Mouse (Mus musculus): ENCODE measurements around the gene 4930503B20Rik. TPM values are rescaled to one million over a fixed set of nuclear protein-coding genes. Genes with fewer than 3 reads are reported as not detected.

Gene 4930503B20Rik
- polyA plus RNA-seq, 1 experiment from 2014 or later, result not detected

- no peak overlapping the region for H3K4me3 ChIP-seq (replicated peaks)
- no peaks in the 10 kb centered on the region for H3K27me3 ChIP-seq
- H3K4me2 ChIP-seq, result no peak overlapping the region
- no peaks in the 10 kb centered on the region for H3K36me3 ChIP-seq
- no peaks in the 10 kb centered on the region for H3K9me3 ChIP-seq (replicated peaks)
- H3K4me1 ChIP-seq, result no peaks in the 10 kb centered on the region
- H3K9ac ChIP-seq, result no peak overlapping the region
- WGBS, result 88% methylated on average over 4 of the region's 4 CpGs
- no peak for ATAC-seq (replicated peaks; ENCODE audit: low FRiP score)
- H3K27ac ChIP-seq, result no peak overlapping the region
These were observed 25.1 kb upstream of the 4930503B20Rik start for GRCm38 (mm10) chr3:146676193-146676592.

- Histone ChIP-seq H3K9ac (no peak overlapping the region), H3K36me3 (no peaks in the 10 kb centered on the region), H3K4me2 (no peak overlapping the region), H3K27ac (no peak overlapping the region), H3K9me3 (replicated peaks) (no peaks in the 10 kb centered on the region), H3K4me3 (replicated peaks) (no peak overlapping the region), H3K4me1 (no peaks in the 10 kb centered on the region), H3K27me3 (no peaks in the 10 kb centered on the region)
- WGBS, result 89% methylated on average over 1 of the region's 1 CpGs
- no peak for ATAC-seq (replicated peaks; ENCODE audit: low FRiP score)
These were observed 24.0 kb upstream of the 4930503B20Rik start for GRCm38 (mm10) chr3:146675101-146675500.

GRCm38 (mm10) chr3:146671121-146671520 is 20.0 kb upstream of the 4930503B20Rik start:
- Histone ChIP-seq H3K4me1 (no peaks in the 10 kb centered on the region), H3K9ac (no peak overlapping the region), H3K4me3 (replicated peaks) (no peak overlapping the region), H3K27me3 (no peaks in the 10 kb centered on the region), H3K4me2 (no peak overlapping the region), H3K27ac (no peak overlapping the region), H3K36me3 (no peaks in the 10 kb centered on the region), H3K9me3 (replicated peaks) (no peaks in the 10 kb centered on the region)
- no peak for ATAC-seq (replicated peaks; ENCODE audit: low FRiP score)
- 70% methylated on average over 2 of the region's 2 CpGs for WGBS

GRCm38 (mm10) chr3:146661907-146662306 is 10.8 kb upstream of the 4930503B20Rik start:
- WGBS, result 74% methylated on average over 7 of the region's 7 CpGs
- no peaks in the 10 kb centered on the region for H3K9me3 ChIP-seq (replicated peaks)
- no peak overlapping the region for H3K27ac ChIP-seq
- H3K27me3 ChIP-seq, result no peaks in the 10 kb centered on the region
- no peak overlapping the region for H3K4me2 ChIP-seq
- no peak overlapping the region for H3K4me3 ChIP-seq (replicated peaks)
- no peaks in the 10 kb centered on the region for H3K36me3 ChIP-seq
- ATAC-seq (replicated peaks; ENCODE audit: low FRiP score), result no peak
- no peak overlapping the region for H3K9ac ChIP-seq
- H3K4me1 ChIP-seq, result no peaks in the 10 kb centered on the region

- no peak overlapping the region for H3K9ac ChIP-seq
- no peaks in the 10 kb centered on the region for H3K4me1 ChIP-seq
- 63% methylated on average over 6 of the region's 6 CpGs for WGBS
- H3K27ac ChIP-seq, result no peak overlapping the region
- no peak overlapping the region for H3K4me3 ChIP-seq (replicated peaks)
- H3K36me3 ChIP-seq, result no peaks in the 10 kb centered on the region
- H3K27me3 ChIP-seq, result no peaks in the 10 kb centered on the region
- ATAC-seq (replicated peaks; ENCODE audit: low FRiP score), result no peak
- no peak overlapping the region for H3K4me2 ChIP-seq
- H3K9me3 ChIP-seq (replicated peaks), result no peaks in the 10 kb centered on the region
These were observed 9.9 kb upstream of the 4930503B20Rik start for GRCm38 (mm10) chr3:146661001-146661400.

GRCm38 (mm10) chr3:146659321-146659720 is 8.2 kb upstream of the 4930503B20Rik start:
- ATAC-seq (replicated peaks; ENCODE audit: low FRiP score), result no peak
- WGBS, result 92% methylated on average over 5 of the region's 5 CpGs
- H3K36me3 ChIP-seq, result no peaks in the 10 kb centered on the region
- no peak overlapping the region for H3K27ac ChIP-seq
- H3K4me1 ChIP-seq, result peaks cover 4% of the 10 kb centered on the region; the same call in 1 of the 2 replicates
- no peaks in the 10 kb centered on the region for H3K27me3 ChIP-seq
- H3K4me2 ChIP-seq, result no peak overlapping the region
- no peak overlapping the region for H3K4me3 ChIP-seq (replicated peaks)
- no peaks in the 10 kb centered on the region for H3K9me3 ChIP-seq (replicated peaks)
- no peak overlapping the region for H3K9ac ChIP-seq

- WGBS, result 96% methylated on average over 1 of the region's 1 CpGs
- Histone ChIP-seq H3K36me3 (no peaks in the 10 kb centered on the region), H3K9me3 (replicated peaks) (no peaks in the 10 kb centered on the region), H3K27ac (no peak overlapping the region), H3K4me2 (no peak overlapping the region), H3K4me1 (peaks cover 4% of the 10 kb centered on the region; the same call in 1 of the 2 replicates), H3K9ac (no peak overlapping the region), H3K27me3 (no peaks in the 10 kb centered on the region), H3K4me3 (replicated peaks) (no peak overlapping the region)
- ATAC-seq (replicated peaks; ENCODE audit: low FRiP score), result no peak
These were observed 7.0 kb upstream of the 4930503B20Rik start for GRCm38 (mm10) chr3:146658061-146658639.

- H3K4me3 ChIP-seq (replicated peaks), result no peak overlapping the region
- H3K9me3 ChIP-seq (replicated peaks), result no peaks in the 10 kb centered on the region
- no peak overlapping the region for H3K27ac ChIP-seq
- no peaks in the 10 kb centered on the region for H3K36me3 ChIP-seq
- no peak for ATAC-seq (replicated peaks; ENCODE audit: low FRiP score)
- H3K4me1 ChIP-seq, result peaks cover 4% of the 10 kb centered on the region; the same call in 1 of the 2 replicates
- WGBS, result 91% methylated on average over 5 of the region's 5 CpGs
- H3K9ac ChIP-seq, result no peak overlapping the region
- H3K4me2 ChIP-seq, result no peak overlapping the region
- H3K27me3 ChIP-seq, result no peaks in the 10 kb centered on the region
These were observed 6.3 kb upstream of the 4930503B20Rik start for GRCm38 (mm10) chr3:146657433-146657832.

GRCm38 (mm10) chr3:146655111-146655577 is 4.0 kb upstream of the 4930503B20Rik start:
- no peaks in the 10 kb centered on the region for H3K9me3 ChIP-seq (replicated peaks)
- no peaks in the 10 kb centered on the region for H3K36me3 ChIP-seq
- H3K27ac ChIP-seq, result no peak overlapping the region
- H3K9ac ChIP-seq, result no peak overlapping the region
- H3K27me3 ChIP-seq, result no peaks in the 10 kb centered on the region
- ATAC-seq (replicated peaks; ENCODE audit: low FRiP score), result no peak
- H3K4me1 ChIP-seq, result peaks cover 4% of the 10 kb centered on the region; the same call in 1 of the 2 replicates
- WGBS, result 52% methylated on average over 2 of the region's 2 CpGs
- no peak overlapping the region for H3K4me2 ChIP-seq
- no peak overlapping the region for H3K4me3 ChIP-seq (replicated peaks)

- H3K27ac ChIP-seq, result no peak overlapping the region
- H3K4me2 ChIP-seq, result no peak overlapping the region
- no peaks in the 10 kb centered on the region for H3K27me3 ChIP-seq
- no peaks in the 10 kb centered on the region for H3K9me3 ChIP-seq (replicated peaks)
- no peak overlapping the region for H3K9ac ChIP-seq
- 56% methylated on average over 6 of the region's 6 CpGs for WGBS
- ATAC-seq (replicated peaks; ENCODE audit: low FRiP score), result 0 out of 2 replicates have a peak, but pooled peaks have one; percentile 54
- H3K36me3 ChIP-seq, result no peaks in the 10 kb centered on the region
- H3K4me1 ChIP-seq, result peaks cover 4% of the 10 kb centered on the region; the same call in 1 of the 2 replicates
- H3K4me3 ChIP-seq (replicated peaks), result no peak overlapping the region
These were observed 2.6 kb upstream of the 4930503B20Rik start for GRCm38 (mm10) chr3:146653692-146654091.

GRCm38 (mm10) chr3:146652431-146652830 is 1.3 kb upstream of the 4930503B20Rik start:
- no peaks in the 10 kb centered on the region for H3K27me3 ChIP-seq
- no peak for ATAC-seq (replicated peaks; ENCODE audit: low FRiP score)

GRCm38 (mm10) chr3:146650716-146651115 is 401 bp downstream of the 4930503B20Rik start:
- Histone ChIP-seq H3K9ac (no peak overlapping the region), H3K4me1 (peaks cover 4% of the 10 kb centered on the region; the same call in 1 of the 2 replicates), H3K9me3 (replicated peaks) (no peaks in the 10 kb centered on the region), H3K4me3 (replicated peaks) (no peak overlapping the region), H3K27me3 (no peaks in the 10 kb centered on the region), H3K36me3 (no peaks in the 10 kb centered on the region), H3K27ac (no peak overlapping the region), H3K4me2 (no peak overlapping the region)
- ATAC-seq (replicated peaks; ENCODE audit: low FRiP score), result no peak
- 91% methylated on average over 10 of the region's 10 CpGs for WGBS

More at GRCm38 (mm10) chr3:146652431-146652830, 1.3 kb upstream of the 4930503B20Rik start:
- Histone ChIP-seq H3K4me3 (replicated peaks) (no peak overlapping the region), H3K4me2 (no peak overlapping the region), H3K4me1 (peaks cover 4% of the 10 kb centered on the region; the same call in 1 of the 2 replicates), H3K9ac (no peak overlapping the region), H3K27ac (no peak overlapping the region), H3K9me3 (replicated peaks) (no peaks in the 10 kb centered on the region), H3K36me3 (no peaks in the 10 kb centered on the region)
- 87% methylated on average over 5 of the region's 5 CpGs for WGBS

All from kidney, embryonic 15.5 days (tissue).